16 mouse cellular contexts compared by ENCODE assay signal in the genomic region with DNA sequence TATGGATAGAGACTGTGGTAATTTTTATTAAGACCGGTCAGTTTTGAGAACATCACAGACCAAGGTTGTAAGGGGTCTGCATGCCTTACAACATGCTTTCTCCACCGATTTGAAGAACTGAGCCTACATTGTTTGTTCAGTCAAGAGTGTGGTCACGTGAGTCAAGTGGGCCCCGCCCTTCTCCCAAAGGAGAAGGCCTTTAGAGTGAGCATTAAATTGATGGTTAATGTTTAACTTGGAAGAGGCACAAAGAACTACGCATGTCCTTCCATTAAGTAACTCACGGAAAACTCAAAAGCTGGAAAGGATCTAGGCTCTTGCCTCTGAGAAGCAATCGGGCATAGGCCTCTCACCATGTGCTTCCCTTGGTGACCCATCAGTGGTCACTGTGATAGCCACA. TPM values are rescaled to one million over a fixed set of nuclear protein-coding genes. Genes with fewer than 3 reads are reported as not detected.
DNase-seq lines count a peak whose midpoint lies in the region.
"Had no signal": no experiment of that assay in that cellular context is flagged by ENCODE, and none has a peak within 500 bp of the region (broad histone marks: within the 10 kb centered on the region; RNA-seq: fewer than 3 reads in every experiment).

No protein-coding gene starts in this region.

- WGBS in large intestine, adult 2 months: 35% methylated on average over 7 of the region's 7 CpGs

- DNase-seq in kidney, adult 11 months: peak; percentile 51
- DNase-seq in kidney, postnatal 10 days: no peak
- DNase-seq in ZHBTc4 (ENCODE audit: low read depth, low spot score): peak; percentile 12
- peak; percentile 42 for DNase-seq in large intestine, adult 2 months (ENCODE audit: low read depth, low spot score)
- peak; percentile 40 to 66 for DNase-seq in lung, postnatal 4 days
- no peak for DNase-seq in thymus, postnatal 14 days
- DNase-seq in embryo, embryonic 10.5 days (ENCODE audit: low spot score): no peak
- DNase-seq in gastrocnemius, postnatal 4 days (ENCODE audit: low spot score in 2 of 2): no peak
- DNase-seq: adrenal gland, adult 2 months; cerebellum, adult 9-10 months; embryo, embryonic 11 days; forebrain, postnatal 0 days; gastrocnemius, postnatal 36 days; right cerebral cortex, postnatal 4 days; thymus, postnatal 25 days had no signal

RNA-seq across cellular contexts. Expression of a gene that starts 5.8 kb away (rescaled TPM):
- polyA plus RNA-seq in large intestine, adult 2 months (2012; rRNA removed): 3.9 and 4.9 TPM in 2 replicates
- total RNA-seq in gastrocnemius, postnatal 4 days (2021): 1 to 10 TPM; 2.6 to 3.1 TPM

RNA-seq across cellular contexts. Expression of a gene that starts 33.3 kb away (rescaled TPM):
- 1.5 and 1.7 TPM in 2 replicates for polyA plus RNA-seq in large intestine, adult 2 months (2012; rRNA removed)
- 10 to 100 TPM; 20.2 to 30.9 TPM for total RNA-seq in gastrocnemius, postnatal 4 days (2021)
- polyA plus RNA-seq: erythroblast, embryonic 14.5 days had no signal

Comparison
In these comparisons a context has a peak if more than half of its experiments do, and no peak if none do; other contexts are left out.
1. DNase-seq: peak in kidney, adult 11 months (single experiment), ZHBTc4 (single experiment), large intestine, adult 2 months (single experiment) and lung, postnatal 4 days (2 of 2); none in kidney, postnatal 10 days (single experiment), thymus, postnatal 14 days (single experiment), embryo, embryonic 10.5 days (single experiment) and gastrocnemius, postnatal 4 days (0 of 2).